In the genomic region with DNA sequence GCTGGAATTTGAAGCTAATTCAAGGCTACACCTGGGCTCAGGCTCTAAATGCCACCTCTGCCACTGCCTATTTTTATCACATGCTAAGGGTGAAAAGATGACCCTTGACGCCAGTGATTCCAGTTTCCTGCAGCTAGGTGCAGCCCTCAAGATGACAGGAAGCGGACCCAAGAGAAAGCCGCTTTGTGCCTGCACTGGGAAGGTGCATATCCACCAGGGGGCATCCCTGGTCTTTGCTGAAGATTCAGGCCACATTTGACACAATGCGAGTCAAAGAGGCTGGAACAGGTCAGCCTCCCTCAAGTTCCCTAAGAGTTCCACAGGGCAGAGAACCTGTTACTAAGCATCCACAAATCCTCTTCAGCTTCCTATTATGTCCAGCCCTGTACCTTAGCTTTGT, we compare ENCODE assay signal across 8 mouse cellular contexts. TPM values are rescaled to one million over a fixed set of nuclear protein-coding genes. Genes with fewer than 3 reads are reported as not detected.
DNase-seq lines count a peak whose midpoint lies in the region; ATAC-seq and TF ChIP-seq lines count a peak whose summit lies in the region.

No protein-coding gene starts in this region.

- no peaks in the 10 kb centered on the region for H3K9me3 ChIP-seq in midbrain, embryonic 14.5 days (ENCODE audit: control insufficient read depth, low read length)
- no peaks in the 10 kb centered on the region for H3K9me3 ChIP-seq in midbrain, embryonic 15.5 days

- no peak for TF ChIP-seq POLR2A in testis, adult 2 months (IDR thresholded peaks at IDR 0.05; ENCODE audit: control insufficient read depth, low read depth, low read length)

- H3K36me3 ChIP-seq in midbrain, embryonic 14.5 days (ENCODE audit: control insufficient read depth, insufficient read depth, low read length) = no peaks in the 10 kb centered on the region
- no peaks in the 10 kb centered on the region for H3K36me3 ChIP-seq in midbrain, embryonic 15.5 days (replicated peaks)
- no peaks in the 10 kb centered on the region for H3K36me3 ChIP-seq in testis, adult 2 months (ENCODE audit: control insufficient read depth, insufficient read depth, low read length)

- 37% methylated on average over 4 of the region's 4 CpGs for WGBS in midbrain, embryonic 14.5 days
- 35% methylated on average over 4 of the region's 4 CpGs for WGBS in midbrain, embryonic 15.5 days

- H3K27ac ChIP-seq in midbrain, embryonic 14.5 days (replicated peaks; ENCODE audit: low read depth, low read length) = no peak overlapping the region
- no peak overlapping the region for H3K27ac ChIP-seq in midbrain, embryonic 15.5 days
- H3K27ac ChIP-seq in testis, adult 2 months (ENCODE audit: control insufficient read depth, insufficient read depth, low read depth, low read length) = no peak overlapping the region

- TF ChIP-seq CTCF in testis, adult 2 months (IDR thresholded peaks at IDR 0.05; ENCODE audit: control insufficient read depth, insufficient read depth, insufficient replicate concordance, low read depth, low read length) = peak; percentile 51; the same call in 1 of the 2 replicates

- H3K4me2 ChIP-seq in midbrain, embryonic 14.5 days (ENCODE audit: low read length) = no peak overlapping the region
- H3K4me2 ChIP-seq in midbrain, embryonic 15.5 days = no peak overlapping the region

- no peaks in the 10 kb centered on the region for H3K27me3 ChIP-seq in midbrain, embryonic 14.5 days (ENCODE audit: control insufficient read depth, insufficient read depth, low read length)
- H3K27me3 ChIP-seq in midbrain, embryonic 15.5 days (replicated peaks) = no peaks in the 10 kb centered on the region
- no peaks in the 10 kb centered on the region for H3K27me3 ChIP-seq in testis, adult 2 months (ENCODE audit: control insufficient read depth, insufficient read depth, low read length)

- H3K4me3 ChIP-seq in midbrain, embryonic 14.5 days (replicated peaks; ENCODE audit: low read depth, low read length) = no peak overlapping the region
- no peak overlapping the region for H3K4me3 ChIP-seq in midbrain, embryonic 15.5 days
- H3K4me3 ChIP-seq in testis, adult 2 months (ENCODE audit: control insufficient read depth, low read depth, low read length) = no peak overlapping the region

- H3K4me1 ChIP-seq in midbrain, embryonic 14.5 days (ENCODE audit: control insufficient read depth, insufficient read depth, low read length) = no peaks in the 10 kb centered on the region
- no peaks in the 10 kb centered on the region for H3K4me1 ChIP-seq in midbrain, embryonic 15.5 days
- H3K4me1 ChIP-seq in testis, adult 2 months (ENCODE audit: control insufficient read depth, insufficient read depth, low read length) = no peaks in the 10 kb centered on the region

- H3K9ac ChIP-seq in midbrain, embryonic 14.5 days (replicated peaks; ENCODE audit: low read length) = no peak overlapping the region
- no peak overlapping the region for H3K9ac ChIP-seq in midbrain, embryonic 15.5 days

- intact Hi-C loops in left cerebral cortex, postnatal 25 days (cut with DNase I) = loop anchor here (2.0 to 5.0 kb wide), 3 partner anchors 46 to 204 kb away; a partner anchor contains a TSS

- peak; percentile 85 for DNase-seq in midbrain, embryonic 14.5 days
- DNase-seq in cerebellum, adult 11-12 months = peak; percentile 66
- peak; percentile 58 to 66 for DNase-seq in frontal cortex, postnatal 25 days (ENCODE audit: low spot score in 2 of 2)
- peak; percentile 72 for DNase-seq in kidney, adult 11 months
- DNase-seq in left cerebral cortex, postnatal 25 days (ENCODE audit: low spot score in 2 of 2) = peak; percentile 68 to 72
- peak; percentile 69 to 83 for DNase-seq in natural killer cell, adult 2 months (ENCODE audit: low spot score in 2 of 2)

- no peak for ATAC-seq in midbrain, embryonic 14.5 days (ENCODE audit: low FRiP score, low TSS enrichment)
- ATAC-seq in midbrain, embryonic 15.5 days (replicated peaks) = no peak

RNA-seq across cellular contexts. Expression of a gene that starts 21.3 kb away (rescaled TPM):
- 83.3 and 99.9 TPM in 2 replicates for polyA plus RNA-seq in midbrain, embryonic 14.5 days (2014; fragmentation: Nextera tagmentation; extraction: Ambion mirVana)
- 115 and 123 TPM in 2 replicates for polyA plus RNA-seq in midbrain, embryonic 15.5 days (2015; fragmentation: Nextera tagmentation; extraction: Ambion mirVana)
- 10 to 100 TPM; 26.2 to 26.5 TPM for total RNA-seq in left cerebral cortex, postnatal 25 days (2021)
- 48.7 and 50.9 TPM in 2 replicates for polyA plus RNA-seq in testis, adult 2 months (2012; rRNA removed)

RNA-seq across cellular contexts. Expression of a gene that starts 46.6 kb away (rescaled TPM):
- 12.9 and 14.0 TPM in 2 replicates for polyA plus RNA-seq in midbrain, embryonic 14.5 days (2014; fragmentation: Nextera tagmentation; extraction: Ambion mirVana)
- polyA plus RNA-seq in midbrain, embryonic 15.5 days (2015; fragmentation: Nextera tagmentation; extraction: Ambion mirVana) = 11.6 and 13.6 TPM in 2 replicates
- 10 to 100 TPM in 1 of 2 experiments, 1 to 10 TPM in 1; 8.3 to 10.3 TPM for total RNA-seq in left cerebral cortex, postnatal 25 days (2021)
- 68.0 and 71.3 TPM in 2 replicates for polyA plus RNA-seq in testis, adult 2 months (2012; rRNA removed)
